Mouse (Mus musculus) gastrocnemius, adult 2 months (tissue): Measurements from ENCODE around the gene Olfr1335. TPM values are rescaled to one million over a fixed set of nuclear protein-coding genes. Genes with fewer than 3 reads are reported as not detected.
"Not testable (repeated sequence)": the region's sequence is repeated elsewhere in the genome, so short reads cannot be mapped to it uniquely, and the experiment has no call there.

Experiments used
- DNase-seq: peaks from one replicate; pipeline ENCODE4 v3.0.0; 2022
- H3K27ac ChIP-seq: fragments of 200-600 bp; 2 replicates; pipeline ENCODE4 v1.8.1; 2022; ENCODE audit warnings: mild to moderate bottlenecking
- H3K4me3 ChIP-seq: fragments of 200-600 bp; 2 replicates; pipeline ENCODE4 v1.8.1; 2022; ENCODE audit warnings: mild to moderate bottlenecking, moderate library complexity
- CTCF ChIP-seq: fragments of 200-600 bp; IDR thresholded peaks from 2 replicates; pipeline ENCODE4 v1.8.1; 2022; ENCODE audit warnings: antibody characterized with exemption, mild to moderate bottlenecking, moderate library complexity
- intact Hi-C: fragments of 180-260 bp; cut with DNase I; formaldehyde crosslinking; loops from one replicate; pipeline ENCODE4 v1.15.1; 2025
- long read RNA-seq, 2 experiments: library from polyadenylated mRNA; stranded (forward); transcript quantifications; one replicate each; pipeline ENCODE4 v2.0.0; 2021
- total RNA-seq, 2 experiments: library from RNA; stranded (reverse); gene quantifications; 2 replicates each; pipeline ENCODE4 v1.2.3; 2021

The Olfr1335 gene
- total RNA-seq = not detected
- long read RNA-seq, experiment 1 = 0 reads
- long read RNA-seq, experiment 2 = 0 reads

GRCm38 (mm10) chr4:118809844-118810243 is at the start of gene Olfr1335:
Gene Olfr1335 (minus strand): TSS chr4:118809944.
- Histone ChIP-seq H3K27ac (no peak within 1 kb of the TSS), H3K4me3 (no peak within 1 kb of the TSS)
- TF ChIP-seq CTCF = no peak
- no peak for DNase-seq
- intact Hi-C loops = no loop called here

DNA sequence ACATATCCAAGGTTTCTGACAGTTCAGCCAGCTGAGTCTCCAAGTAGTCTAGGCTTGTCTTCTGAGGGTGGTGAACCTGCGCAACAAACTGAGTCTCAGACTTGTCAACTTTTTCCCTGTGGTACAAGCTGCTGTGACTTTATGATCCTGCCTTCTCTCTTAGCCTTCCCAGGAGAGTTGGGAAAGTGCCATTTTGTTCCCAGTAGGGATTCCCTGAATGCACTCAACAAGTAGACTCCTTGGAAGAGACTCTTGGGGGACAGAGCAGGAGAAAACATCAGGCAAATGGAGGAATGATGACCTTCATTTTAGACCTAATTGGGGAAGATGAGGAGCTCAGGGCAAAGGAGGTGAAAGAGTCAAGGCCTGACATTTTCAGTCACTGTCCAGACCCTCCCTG is 26.4 kb upstream of the Olfr1335 start, which contains the start of gene Olfr1333:
TSS of gene Olfr1333 (minus strand) at position 101 of the 400 bp plus-strand sequence.
- intact Hi-C loops = no loop called here

DNA sequence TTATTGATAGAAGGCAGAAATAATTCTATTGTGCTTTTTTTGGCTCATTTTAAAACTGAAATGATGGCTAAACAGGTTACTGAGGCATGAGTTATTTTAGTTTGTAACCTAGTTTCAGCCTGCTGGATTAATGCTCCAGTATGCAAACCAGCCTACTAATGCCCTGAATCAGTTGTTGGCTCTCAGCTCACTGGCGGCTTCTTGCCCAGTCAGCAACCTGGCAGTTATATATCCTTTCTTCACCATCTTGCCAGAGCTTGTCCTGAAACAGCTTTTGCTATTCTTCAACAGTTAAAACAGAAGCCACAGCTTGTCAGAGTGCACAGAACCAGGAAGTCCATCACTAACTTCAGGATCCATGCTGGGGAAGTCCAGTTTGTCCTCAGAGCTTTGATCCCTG is 9.2 kb upstream of the Olfr1335 start:
- no peak for TF ChIP-seq CTCF
- Histone ChIP-seq H3K27ac (no peak overlapping the region), H3K4me3 (no peak overlapping the region)
- DNase-seq = no peak
- intact Hi-C loops = no loop called here

More for the DNA sequence above, 26.4 kb upstream of the Olfr1335 start, which contains the start of gene Olfr1333:
- TF ChIP-seq CTCF = no peak
- DNase-seq = no peak
- no peak within 1 kb of the TSS for H3K27ac ChIP-seq
- H3K4me3 ChIP-seq = no peak within 1 kb of the TSS

DNA sequence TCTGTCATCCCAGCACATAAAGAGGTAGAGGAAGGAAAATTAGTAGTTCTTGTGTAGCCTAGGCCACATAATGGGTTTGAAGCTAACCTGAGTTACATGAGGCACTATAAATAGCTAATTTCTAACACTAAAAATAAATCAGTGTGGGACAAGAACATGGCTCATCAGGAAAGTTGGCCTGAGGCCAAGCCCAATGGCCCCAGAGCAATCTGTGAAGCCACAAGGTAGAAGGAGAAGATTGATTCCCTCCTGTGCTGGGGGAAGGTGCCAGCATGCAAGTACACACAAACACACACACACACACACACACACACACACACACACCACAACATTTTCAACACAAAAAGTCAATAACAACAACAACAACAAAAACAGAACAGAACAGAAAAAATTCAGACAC is 16.9 kb downstream of the Olfr1335 start:
- H3K4me3 ChIP-seq, DNase-seq, intact Hi-C loops, H3K27ac ChIP-seq: not testable (repeated sequence)

DNA sequence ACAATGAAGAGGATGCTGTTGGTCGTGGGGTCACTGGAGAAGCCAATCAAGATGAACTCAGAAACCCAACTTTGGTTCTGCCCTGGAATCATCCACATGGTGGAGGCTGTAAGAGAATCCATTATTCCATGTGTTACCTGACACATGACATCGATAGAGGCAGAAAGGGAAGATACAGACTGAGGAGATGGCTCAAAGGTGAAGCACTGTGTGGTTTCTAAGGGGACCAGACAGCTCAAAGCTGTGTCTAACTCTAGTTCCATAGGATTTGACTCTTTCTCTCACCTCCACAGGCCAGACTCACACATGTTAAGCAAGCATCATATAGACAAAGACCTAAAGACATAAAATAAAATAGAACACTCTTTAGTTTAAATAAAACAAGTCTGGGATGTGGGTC is 27.3 kb downstream of the Olfr1335 start, which contains the start of gene Olfr1337:
TSS of gene Olfr1337 (minus strand) at position 101 of the 400 bp plus-strand sequence.
- DNase-seq = no peak
- no peak for TF ChIP-seq CTCF
- no peak within 1 kb of the TSS for H3K27ac ChIP-seq
- H3K4me3 ChIP-seq = no peak within 1 kb of the TSS
- intact Hi-C loops = no loop called here

Other genes with a start within 250 kb of the Olfr1335 start
- not detected for gene Cfap57, start 189.2 kb downstream of the Olfr1335 start, total RNA-seq
- gene Ebna1bp2, start 189.1 kb downstream of the Olfr1335 start, total RNA-seq = 10 to 100 TPM; 24.9 to 26.7 TPM
- gene Olfr62, start 151.0 kb downstream of the Olfr1335 start, total RNA-seq = not detected
- gene Olfr1342, start 117.2 kb downstream of the Olfr1335 start, total RNA-seq = not detected
- gene Olfr1341, start 106.4 kb downstream of the Olfr1335 start, total RNA-seq = not detected
- gene Olfr1340, start 89.8 kb downstream of the Olfr1335 start, total RNA-seq = not detected
- not detected for gene Olfr1339, start 77.8 kb downstream of the Olfr1335 start, total RNA-seq
- not detected for gene Olfr1338, start 51.2 kb downstream of the Olfr1335 start, total RNA-seq
- gene Olfr1337, start 27.4 kb downstream of the Olfr1335 start, total RNA-seq = not detected
- not detected for gene Olfr1333, start 26.3 kb upstream of the Olfr1335 start, total RNA-seq
- not detected for gene Olfr1331, start 54.7 kb upstream of the Olfr1335 start, total RNA-seq
- not detected for gene Olfr1330, start 78.7 kb upstream of the Olfr1335 start, total RNA-seq
- gene Olfr1329, start 107.5 kb upstream of the Olfr1335 start, total RNA-seq = not detected
- not detected for gene Olfr1328, start 128.7 kb upstream of the Olfr1335 start, total RNA-seq
- under 1 TPM; 0.28 to 0.64 TPM for gene Lao1, start 151.6 kb upstream of the Olfr1335 start, total RNA-seq